Mouse (Mus musculus): Measurements from ENCODE around the gene Eps15l1. TPM values are rescaled to one million over a fixed set of nuclear protein-coding genes. Genes with fewer than 3 reads are reported as not detected.

The Eps15l1 gene
- polyA plus RNA-seq (2014; fragmentation: Nextera tagmentation; extraction: Ambion mirVana) = 67.6 and 68.2 TPM in 2 replicates

DNA sequence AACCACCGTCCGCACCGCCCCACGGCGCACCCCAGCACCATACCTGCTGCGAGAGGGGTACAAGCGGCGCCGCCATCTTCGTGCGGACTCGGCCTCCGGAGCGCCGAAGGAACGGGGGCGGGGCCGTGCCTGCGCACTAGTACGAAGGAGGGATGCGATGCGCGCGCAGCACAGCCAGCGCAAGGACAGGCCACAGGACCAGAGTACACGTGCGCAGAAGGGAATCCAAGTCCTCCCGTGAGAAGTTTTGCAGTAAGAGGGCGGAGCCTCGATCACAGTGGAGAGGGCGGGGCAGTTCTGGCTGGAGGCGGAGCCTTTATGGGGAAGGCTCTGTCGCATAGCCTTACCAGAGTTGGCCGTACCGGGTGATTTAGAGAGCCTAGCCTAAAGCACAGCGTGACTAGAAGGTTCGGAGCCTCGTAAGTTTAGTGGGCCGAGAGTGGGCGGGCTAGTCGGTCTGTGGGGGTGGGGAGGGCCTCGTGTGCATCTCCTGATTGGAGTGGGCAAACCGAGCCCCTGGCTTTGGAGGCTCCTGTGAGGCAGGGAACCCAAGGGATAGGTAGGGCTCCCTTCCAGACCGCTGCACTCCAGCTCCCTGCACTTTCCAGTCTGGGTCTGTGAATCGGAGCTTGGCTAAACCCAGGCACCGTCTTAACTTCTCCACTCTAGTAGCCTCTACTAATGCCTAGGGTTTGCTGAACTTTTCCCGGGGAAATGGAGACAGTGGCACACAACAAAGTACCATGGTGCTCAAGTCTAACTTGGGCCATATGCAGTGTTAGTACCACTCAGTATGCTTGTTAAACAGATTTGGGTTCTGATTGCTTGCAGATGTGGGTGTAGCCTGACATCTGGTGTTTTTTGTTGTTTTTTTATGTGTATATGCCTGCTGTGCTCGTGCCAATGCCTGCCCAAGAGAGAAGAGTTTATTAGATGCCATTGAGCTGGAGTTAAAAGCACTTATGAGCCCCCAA is at the start of gene Eps15l1:
Gene Eps15l1, minus strand, starts transcription at position 99 of the 974 bp plus-strand sequence.
- ATAC-seq (ENCODE audit: insufficient number of reproducible peaks, insufficient read depth, low FRiP score, low read depth) = peak; percentile 98
- no peaks in the 10 kb centered on the region for H3K27me3 ChIP-seq (ENCODE audit: control insufficient read depth, insufficient read depth, low read length)
- H3K9me3 ChIP-seq (ENCODE audit: control insufficient read depth, low read depth, low read length) = no peaks in the 10 kb centered on the region
- peak within 1 kb of the TSS; percentile 84 for H3K27ac ChIP-seq (ENCODE audit: low read length)
- no peaks in the 10 kb centered on the region for H3K36me3 ChIP-seq (ENCODE audit: control insufficient read depth, insufficient read depth, low read length)
- H3K4me1 ChIP-seq (ENCODE audit: control insufficient read depth, insufficient read depth, low read length) = peaks cover 20% of the 10 kb centered on the region
- peak within 1 kb of the TSS; percentile 80 for H3K4me3 ChIP-seq (ENCODE audit: low read depth, low read length)
- H3K9ac ChIP-seq (replicated peaks; ENCODE audit: low read depth, low read length) = peak within 1 kb of the TSS; percentile 86
- WGBS = under 1% methylated on average over 48 of the region's 48 CpGs
- H3K4me2 ChIP-seq (replicated peaks; ENCODE audit: low read depth, low read length) = peak within 1 kb of the TSS; percentile 70

DNA sequence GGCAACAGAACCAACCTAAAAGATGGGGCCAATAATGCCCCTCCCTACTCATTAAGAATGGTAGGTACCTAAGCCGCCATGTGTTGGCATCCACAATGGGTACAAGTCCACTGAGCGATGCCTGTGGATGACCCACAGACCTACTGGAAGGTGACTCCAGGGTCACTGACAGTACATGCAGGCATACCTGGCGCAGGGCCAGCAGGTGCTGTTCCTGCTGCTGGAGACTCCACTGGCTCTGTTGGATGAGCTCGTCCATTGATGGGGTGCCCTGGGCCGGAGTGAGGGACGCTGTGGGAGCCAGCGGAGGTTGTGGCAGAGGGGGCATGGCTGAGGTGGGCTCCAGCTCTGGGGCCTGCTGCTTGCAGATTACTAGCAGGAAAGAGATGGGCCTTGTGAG is 49.4 kb upstream of the Eps15l1 start:
- peaks cover 73% of the 10 kb centered on the region for H3K36me3 ChIP-seq (ENCODE audit: control insufficient read depth, insufficient read depth, low read length)
- H3K9ac ChIP-seq (replicated peaks; ENCODE audit: low read depth, low read length) = no peak overlapping the region
- H3K4me2 ChIP-seq (replicated peaks; ENCODE audit: low read depth, low read length) = no peak overlapping the region
- 97% methylated on average over 7 of the region's 7 CpGs for WGBS
- no peaks in the 10 kb centered on the region for H3K27me3 ChIP-seq (ENCODE audit: control insufficient read depth, insufficient read depth, low read length)
- no peak for ATAC-seq (ENCODE audit: insufficient number of reproducible peaks, insufficient read depth, low FRiP score, low read depth)
- no peaks in the 10 kb centered on the region for H3K9me3 ChIP-seq (ENCODE audit: control insufficient read depth, low read depth, low read length)
- no peak overlapping the region for H3K27ac ChIP-seq (ENCODE audit: low read length)
- H3K4me3 ChIP-seq (ENCODE audit: low read depth, low read length) = no peak overlapping the region
- H3K4me1 ChIP-seq (ENCODE audit: control insufficient read depth, insufficient read depth, low read length) = 0 out of 2 replicates have a peak, but pooled peaks cover 3% of the 10 kb centered on the region

DNA sequence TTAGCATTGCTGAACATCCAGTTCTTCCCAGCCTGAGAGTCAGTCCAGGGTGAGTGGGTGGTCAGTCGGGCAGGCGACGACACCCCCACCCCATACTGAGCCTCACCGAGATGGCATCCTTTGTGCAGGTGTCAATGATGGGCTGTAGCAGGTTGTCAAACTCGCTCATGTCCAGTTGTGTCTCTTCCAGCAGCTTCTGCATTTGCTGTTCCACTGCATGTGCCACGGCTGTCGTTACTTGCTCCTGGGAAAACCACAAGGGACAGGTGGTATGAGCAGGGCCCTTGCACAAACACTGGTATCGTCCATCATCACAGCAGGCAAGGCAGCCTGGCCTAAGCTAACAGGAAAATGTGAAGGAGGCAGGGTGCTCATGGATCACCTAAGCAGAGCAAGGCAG is 48.7 kb upstream of the Eps15l1 start:
- H3K27ac ChIP-seq (ENCODE audit: low read length) = no peak overlapping the region
- 93% methylated on average over 8 of the region's 8 CpGs for WGBS
- no peak for ATAC-seq (ENCODE audit: insufficient number of reproducible peaks, insufficient read depth, low FRiP score, low read depth)

DNA sequence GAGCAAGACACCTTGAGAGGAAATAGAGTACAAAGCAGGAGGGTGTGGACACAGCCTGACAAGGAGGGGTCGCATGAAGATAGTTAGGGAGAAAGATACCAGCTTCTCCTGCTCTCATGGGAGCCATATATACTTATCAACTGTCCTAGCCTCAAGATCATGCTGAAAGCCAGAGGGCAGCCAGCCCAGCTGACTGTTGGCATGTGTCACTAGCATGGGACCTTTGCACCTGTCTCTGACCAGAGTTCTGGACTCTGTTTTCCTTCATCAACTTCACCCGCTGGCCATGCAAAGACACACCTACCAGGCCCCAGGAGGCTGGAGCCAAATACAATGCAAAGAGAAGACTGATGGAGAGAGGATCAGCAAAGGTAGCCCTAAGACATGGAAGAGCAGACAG is 48.0 kb upstream of the Eps15l1 start:
- 92% methylated on average over 2 of the region's 2 CpGs for WGBS
- Histone ChIP-seq H3K4me1 (ENCODE audit: control insufficient read depth, insufficient read depth, low read length) (0 out of 2 replicates have a peak, but pooled peaks cover 2% of the 10 kb centered on the region), H3K4me3 (ENCODE audit: low read depth, low read length) (no peak overlapping the region), H3K4me2 (replicated peaks; ENCODE audit: low read depth, low read length) (no peak overlapping the region), H3K9ac (replicated peaks; ENCODE audit: low read depth, low read length) (no peak overlapping the region), H3K27me3 (ENCODE audit: control insufficient read depth, insufficient read depth, low read length) (no peaks in the 10 kb centered on the region), H3K36me3 (ENCODE audit: control insufficient read depth, insufficient read depth, low read length) (peaks cover 85% of the 10 kb centered on the region), H3K27ac (ENCODE audit: low read length) (no peak overlapping the region), H3K9me3 (ENCODE audit: control insufficient read depth, low read depth, low read length) (no peaks in the 10 kb centered on the region)
- ATAC-seq (ENCODE audit: insufficient number of reproducible peaks, insufficient read depth, low FRiP score, low read depth) = no peak

More for the DNA sequence above, 48.7 kb upstream of the Eps15l1 start:
- Histone ChIP-seq H3K36me3 (ENCODE audit: control insufficient read depth, insufficient read depth, low read length) (peaks cover 80% of the 10 kb centered on the region), H3K4me2 (replicated peaks; ENCODE audit: low read depth, low read length) (no peak overlapping the region), H3K27me3 (ENCODE audit: control insufficient read depth, insufficient read depth, low read length) (no peaks in the 10 kb centered on the region), H3K9ac (replicated peaks; ENCODE audit: low read depth, low read length) (no peak overlapping the region), H3K9me3 (ENCODE audit: control insufficient read depth, low read depth, low read length) (no peaks in the 10 kb centered on the region), H3K4me1 (ENCODE audit: control insufficient read depth, insufficient read depth, low read length) (0 out of 2 replicates have a peak, but pooled peaks cover 3% of the 10 kb centered on the region), H3K4me3 (ENCODE audit: low read depth, low read length) (no peak overlapping the region)

DNA sequence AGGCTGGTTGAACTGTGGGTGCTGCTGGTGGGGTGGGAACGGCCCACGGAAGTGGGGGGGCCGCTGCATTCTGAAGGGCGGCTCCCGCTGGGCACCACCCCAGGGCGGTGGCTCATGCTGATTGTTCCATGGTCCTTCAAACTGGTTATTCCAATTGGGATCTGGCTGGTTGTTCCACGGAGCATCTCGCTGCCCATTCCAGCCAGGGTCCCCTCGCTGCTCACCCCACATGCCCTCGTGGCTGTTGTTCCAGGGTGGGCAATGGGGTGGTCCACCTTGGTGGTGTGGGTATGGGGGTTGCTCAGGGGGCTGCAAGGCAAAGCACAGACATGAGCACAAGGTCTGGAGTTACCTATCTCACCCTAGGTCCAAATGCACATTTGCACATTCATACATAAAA is 43.0 kb upstream of the Eps15l1 start:
- no peak overlapping the region for H3K27ac ChIP-seq (ENCODE audit: low read length)
- H3K27me3 ChIP-seq (ENCODE audit: control insufficient read depth, insufficient read depth, low read length) = no peaks in the 10 kb centered on the region
- no peak for ATAC-seq (ENCODE audit: insufficient number of reproducible peaks, insufficient read depth, low FRiP score, low read depth)
- H3K4me1 ChIP-seq (ENCODE audit: control insufficient read depth, insufficient read depth, low read length) = no peaks in the 10 kb centered on the region
- H3K4me2 ChIP-seq (replicated peaks; ENCODE audit: low read depth, low read length) = no peak overlapping the region
- no peak overlapping the region for H3K9ac ChIP-seq (replicated peaks; ENCODE audit: low read depth, low read length)
- H3K9me3 ChIP-seq (ENCODE audit: control insufficient read depth, low read depth, low read length) = no peaks in the 10 kb centered on the region
- H3K4me3 ChIP-seq (ENCODE audit: low read depth, low read length) = no peak overlapping the region
- peaks cover 96% of the 10 kb centered on the region for H3K36me3 ChIP-seq (ENCODE audit: control insufficient read depth, insufficient read depth, low read length)
- WGBS = 92% methylated on average over 10 of the region's 10 CpGs

DNA sequence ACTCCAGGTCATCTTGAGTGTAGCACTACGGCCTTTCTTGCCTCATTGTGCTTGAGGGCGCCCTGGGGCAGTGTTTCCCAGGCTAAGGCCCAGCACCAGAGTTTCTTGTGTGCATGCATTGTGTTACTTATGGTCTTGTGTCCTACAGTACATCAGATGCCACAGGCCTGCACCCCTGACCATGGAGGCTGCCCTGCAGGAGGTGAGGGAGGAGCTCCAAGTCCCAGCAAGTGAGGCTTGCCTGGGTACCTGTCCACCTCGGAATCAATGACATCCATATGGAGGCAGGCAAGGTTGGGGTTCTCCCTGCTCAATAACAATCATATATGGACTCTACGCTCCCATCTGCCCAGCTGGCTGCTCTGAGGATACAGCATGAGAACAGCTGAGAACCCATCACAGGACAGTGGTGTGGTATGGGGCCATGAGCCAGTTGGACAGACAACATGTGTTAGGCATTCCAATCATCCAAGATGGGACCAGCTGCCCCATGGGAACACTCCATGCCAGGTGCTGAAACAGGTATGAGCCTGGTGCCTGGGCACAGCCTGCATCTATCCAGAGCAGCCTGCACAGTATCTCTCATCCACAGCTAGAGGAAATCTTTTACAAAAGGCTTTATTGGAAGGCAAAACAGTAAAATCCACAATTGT is 38.7 kb upstream of the Eps15l1 start:
- Histone ChIP-seq H3K4me2 (replicated peaks; ENCODE audit: low read depth, low read length) (no peak overlapping the region), H3K4me3 (ENCODE audit: low read depth, low read length) (no peak overlapping the region), H3K36me3 (ENCODE audit: control insufficient read depth, insufficient read depth, low read length) (peaks cover 64% of the 10 kb centered on the region), H3K9ac (replicated peaks; ENCODE audit: low read depth, low read length) (no peak overlapping the region), H3K27ac (ENCODE audit: low read length) (no peak overlapping the region), H3K9me3 (ENCODE audit: control insufficient read depth, low read depth, low read length) (no peaks in the 10 kb centered on the region), H3K27me3 (ENCODE audit: control insufficient read depth, insufficient read depth, low read length) (no peaks in the 10 kb centered on the region), H3K4me1 (ENCODE audit: control insufficient read depth, insufficient read depth, low read length) (no peaks in the 10 kb centered on the region)
- ATAC-seq (ENCODE audit: insufficient number of reproducible peaks, insufficient read depth, low FRiP score, low read depth) = no peak
- WGBS = 87% methylated on average over 4 of the region's 4 CpGs

DNA sequence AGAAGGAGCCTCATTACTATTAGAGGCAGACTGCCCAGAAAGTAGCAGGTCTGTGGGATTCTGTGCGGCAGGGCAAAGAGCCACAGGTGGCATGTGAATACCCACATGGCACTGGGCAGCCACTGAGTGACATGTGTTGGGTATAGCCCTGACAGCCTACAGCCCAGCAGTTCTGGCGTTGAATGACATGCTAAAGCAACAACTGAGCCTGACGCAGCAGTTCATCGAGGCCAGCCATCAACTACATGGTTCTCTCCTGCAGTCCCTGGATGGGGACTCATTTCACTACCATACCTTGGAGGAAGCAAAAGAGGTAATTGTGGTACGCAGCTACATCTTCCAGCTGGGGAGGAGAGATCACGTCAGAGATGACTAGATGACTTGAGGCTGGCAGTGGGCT is 37.2 kb upstream of the Eps15l1 start:
- peaks cover 3% of the 10 kb centered on the region; the same call in 1 of the 2 replicates for H3K9me3 ChIP-seq (ENCODE audit: control insufficient read depth, low read depth, low read length)
- H3K27me3 ChIP-seq (ENCODE audit: control insufficient read depth, insufficient read depth, low read length) = no peaks in the 10 kb centered on the region
- no peak overlapping the region for H3K27ac ChIP-seq (ENCODE audit: low read length)
- WGBS = 82% methylated on average over 6 of the region's 6 CpGs
- ATAC-seq (ENCODE audit: insufficient number of reproducible peaks, insufficient read depth, low FRiP score, low read depth) = no peak
- H3K9ac ChIP-seq (replicated peaks; ENCODE audit: low read depth, low read length) = no peak overlapping the region
- peaks cover 62% of the 10 kb centered on the region for H3K36me3 ChIP-seq (ENCODE audit: control insufficient read depth, insufficient read depth, low read length)
- H3K4me3 ChIP-seq (ENCODE audit: low read depth, low read length) = no peak overlapping the region
- H3K4me2 ChIP-seq (replicated peaks; ENCODE audit: low read depth, low read length) = no peak overlapping the region
- H3K4me1 ChIP-seq (ENCODE audit: control insufficient read depth, insufficient read depth, low read length) = no peaks in the 10 kb centered on the region

DNA sequence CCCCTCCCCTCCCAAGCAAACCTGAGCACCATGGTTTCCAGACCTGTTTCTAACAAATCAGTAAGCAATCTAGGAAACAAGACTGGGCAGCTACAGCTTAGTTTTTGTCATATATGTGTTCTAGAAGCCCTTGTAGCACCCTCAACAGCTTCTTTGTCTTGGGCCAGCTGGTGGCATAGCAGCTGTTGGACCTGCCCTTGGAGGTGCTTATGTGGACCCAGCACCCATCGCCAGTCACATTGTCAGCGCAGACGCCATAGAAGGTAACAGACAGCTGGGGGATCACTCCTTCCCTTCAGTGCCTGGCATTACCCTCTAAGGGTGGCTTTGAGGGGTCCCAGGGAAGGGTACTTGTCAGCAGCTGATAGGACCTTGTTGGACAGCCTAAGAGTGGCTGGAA is 36.5 kb upstream of the Eps15l1 start:
- no peak for ATAC-seq (ENCODE audit: insufficient number of reproducible peaks, insufficient read depth, low FRiP score, low read depth)
- no peak overlapping the region for H3K4me3 ChIP-seq (ENCODE audit: low read depth, low read length)
- peaks cover 3% of the 10 kb centered on the region; the same call in 1 of the 2 replicates for H3K9me3 ChIP-seq (ENCODE audit: control insufficient read depth, low read depth, low read length)
- no peak overlapping the region for H3K4me2 ChIP-seq (replicated peaks; ENCODE audit: low read depth, low read length)
- H3K27me3 ChIP-seq (ENCODE audit: control insufficient read depth, insufficient read depth, low read length) = no peaks in the 10 kb centered on the region
- H3K9ac ChIP-seq (replicated peaks; ENCODE audit: low read depth, low read length) = no peak overlapping the region
- no peaks in the 10 kb centered on the region for H3K4me1 ChIP-seq (ENCODE audit: control insufficient read depth, insufficient read depth, low read length)
- 94% methylated on average over 3 of the region's 3 CpGs for WGBS
- H3K36me3 ChIP-seq (ENCODE audit: control insufficient read depth, insufficient read depth, low read length) = peaks cover 61% of the 10 kb centered on the region
- no peak overlapping the region for H3K27ac ChIP-seq (ENCODE audit: low read length)

Data from stomach, embryonic 14.5 days (tissue).